Mouse (Mus musculus) bone marrow macrophage, adult 2 months (primary cell): ENCODE results near the gene Hsd17b10. TPM values are rescaled to one million over a fixed set of nuclear protein-coding genes. Genes with fewer than 3 reads are reported as not detected.

Experiments
- H3K27ac ChIP-seq: 2 replicates; pipeline ENCODE4 v1.5.1; 2012; ENCODE audit warnings: low read depth, low read length; ENCODE audit not compliant: insufficient read depth
- H3K4me1 ChIP-seq: 2 replicates; pipeline ENCODE4 v1.6.1; 2012; ENCODE audit warnings: low read length; ENCODE audit not compliant: control insufficient read depth, insufficient read depth
- H3K4me3 ChIP-seq: 2 replicates; pipeline ENCODE4 v1.5.1; 2012; ENCODE audit warnings: mild to moderate bottlenecking, low read length, moderate library complexity; ENCODE audit not compliant: insufficient read depth
- CTCF ChIP-seq: IDR thresholded peaks from 2 replicates; pipeline ENCODE4 v1.5.1; 2012; ENCODE audit warnings: low read depth, mild to moderate bottlenecking, low read length, moderate library complexity
- POLR2A ChIP-seq: IDR thresholded peaks from 2 replicates; pipeline ENCODE4 v1.6.1; 2012; ENCODE audit warnings: mild to moderate bottlenecking, low read depth, low read length, borderline replicate concordance
- polyA plus RNA-seq: library from polyadenylated mRNA; stranded (reverse); fragments of >200 nt; gene quantifications from 2 replicates; pipeline ENCODE4 v1.2.4, GENCODE M21; 2012; ENCODE audit not compliant: missing spikeins, insufficient read depth, insufficient read length

Hsd17b10 gene
- polyA plus RNA-seq, 1 experiment = 44.7 TPM

- Histone ChIP-seq H3K4me3 (no peak overlapping the region), H3K4me1 (no peaks in the 10 kb centered on the region), H3K27ac (no peak overlapping the region)
- no peak for TF ChIP-seq POLR2A
- no peak for TF ChIP-seq CTCF
Observed at GRCm38 (mm10) chrX:152019294-152019693, 17.6 kb downstream of the Hsd17b10 start.

- Histone ChIP-seq H3K27ac (no peak overlapping the region), H3K4me1 (no peaks in the 10 kb centered on the region), H3K4me3 (no peak overlapping the region)
- no peak for TF ChIP-seq CTCF
- no peak for TF ChIP-seq POLR2A
Observed at GRCm38 (mm10) chrX:152039865-152040264, 38.2 kb downstream of the Hsd17b10 start.

- no peaks in the 10 kb centered on the region for H3K4me1 ChIP-seq
- TF ChIP-seq CTCF = no peak
- no peak for TF ChIP-seq POLR2A
- no peak overlapping the region for H3K27ac ChIP-seq
- no peak overlapping the region for H3K4me3 ChIP-seq
Observed at GRCm38 (mm10) chrX:152047230-152047629, 45.6 kb downstream of the Hsd17b10 start.

GRCm38 (mm10) chrX:152052546-152052945 is 50.9 kb downstream of the Hsd17b10 start:
- TF ChIP-seq POLR2A (no peak), CTCF (no peak)
- Histone ChIP-seq H3K27ac (no peak overlapping the region), H3K4me3 (no peak overlapping the region), H3K4me1 (no peaks in the 10 kb centered on the region)

Other genes starting within 250 kb of the Hsd17b10 start
- 69.1 and 79.1 TPM in 2 replicates for gene Huwe1, start 201.0 kb upstream of the Hsd17b10 start, polyA plus RNA-seq
- 1.4 and 2.3 TPM in 2 replicates for gene Ribc1, start 14.4 kb downstream of the Hsd17b10 start, polyA plus RNA-seq
- gene Smc1a, start 14.6 kb downstream of the Hsd17b10 start, polyA plus RNA-seq = 79.8 and 88.5 TPM in 2 replicates
- 40.2 and 41.1 TPM in 2 replicates for gene Iqsec2, start 142.4 kb downstream of the Hsd17b10 start, polyA plus RNA-seq
- 55.9 and 62.3 TPM in 2 replicates for gene Kdm5c, start 231.2 kb downstream of the Hsd17b10 start, polyA plus RNA-seq